Mouse (Mus musculus): ENCODE measurements at regions not wholly inside any gene's neighbourhood (a gene's known extent, or its start where the extent isn't known, plus 50 kb on each side); places are given as distances from the start of the nearest gene placed in this dataset.

DNA sequence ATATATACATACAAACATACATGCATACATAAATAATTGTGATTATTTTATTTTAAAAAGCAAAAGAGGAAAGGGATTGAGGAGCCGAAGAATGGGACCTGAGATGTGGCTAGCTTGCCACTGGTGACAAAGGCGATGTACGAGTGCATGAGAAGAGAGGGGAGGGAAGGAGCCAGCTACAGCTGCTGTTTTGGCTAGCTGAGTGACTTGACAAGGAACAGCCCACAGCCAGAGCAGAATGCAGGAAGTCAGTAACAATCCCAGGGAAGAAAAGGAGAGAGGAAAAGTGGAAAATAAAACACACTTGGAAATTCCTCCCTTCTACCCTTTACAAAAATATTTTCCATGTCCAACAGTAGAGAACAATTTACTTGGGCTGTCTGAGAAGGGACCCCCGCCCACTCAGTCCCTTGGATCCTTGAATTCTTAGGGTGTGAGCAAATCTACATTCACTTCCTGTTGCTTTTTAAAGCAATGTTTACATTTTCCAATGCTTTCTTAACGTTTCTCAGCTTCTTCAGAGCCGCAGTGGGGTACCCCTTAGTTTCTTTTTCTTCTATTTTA, 345.9 kb downstream of the Sox4 start:
- WGBS: 49% methylated on average over 6 of the region's 6 CpGs
- Histone ChIP-seq H3K27ac (ENCODE audit: insufficient read depth, low read length) (no peak overlapping the region), H3K27me3 (ENCODE audit: control insufficient read depth, insufficient read depth, low read length) (no peaks in the 10 kb centered on the region), H3K4me3 (replicated peaks; ENCODE audit: insufficient read depth, low read depth, low read length) (no peak overlapping the region), H3K4me1 (ENCODE audit: control insufficient read depth, insufficient read depth, low read length) (no peaks in the 10 kb centered on the region)
- no peak for TF ChIP-seq POLR2A (IDR thresholded peaks at IDR 0.05; ENCODE audit: borderline replicate concordance, insufficient read depth, low read length)
- TF ChIP-seq CTCF (IDR thresholded peaks at IDR 0.05; ENCODE audit: borderline replicate concordance, insufficient read depth, low read depth, low read length): no peak
- no peak for DNase-seq

DNA sequence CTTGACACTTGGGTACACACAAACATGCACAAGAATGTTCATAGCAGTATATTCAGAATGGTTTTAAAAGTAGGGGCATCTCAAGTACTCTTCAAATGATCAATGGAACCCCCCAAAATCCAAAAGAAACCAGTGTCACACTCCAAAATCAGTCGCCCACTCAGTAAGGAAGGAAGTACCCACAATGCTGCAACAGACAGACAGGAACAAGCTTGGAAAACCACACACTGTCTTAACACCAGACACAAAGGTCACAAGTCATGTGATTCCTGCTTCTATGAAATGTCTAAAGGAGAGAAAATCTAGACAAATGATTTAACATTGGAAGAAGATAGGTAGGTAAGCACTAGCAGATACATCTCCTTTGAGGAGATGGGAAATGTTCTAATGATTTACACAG, 346.9 kb downstream of the Sox4 start:
- no peak overlapping the region for H3K27ac ChIP-seq (ENCODE audit: insufficient read depth, low read length)
- 92% methylated on average over 1 of the region's 1 CpGs for WGBS
- H3K4me1 ChIP-seq (ENCODE audit: control insufficient read depth, insufficient read depth, low read length): no peaks in the 10 kb centered on the region
- DNase-seq: no peak
- no peaks in the 10 kb centered on the region for H3K27me3 ChIP-seq (ENCODE audit: control insufficient read depth, insufficient read depth, low read length)
- no peak overlapping the region for H3K4me3 ChIP-seq (replicated peaks; ENCODE audit: insufficient read depth, low read depth, low read length)
- TF ChIP-seq CTCF (IDR thresholded peaks at IDR 0.05; ENCODE audit: borderline replicate concordance, insufficient read depth, low read depth, low read length): no peak
- TF ChIP-seq POLR2A (IDR thresholded peaks at IDR 0.05; ENCODE audit: borderline replicate concordance, insufficient read depth, low read length): no peak

DNA sequence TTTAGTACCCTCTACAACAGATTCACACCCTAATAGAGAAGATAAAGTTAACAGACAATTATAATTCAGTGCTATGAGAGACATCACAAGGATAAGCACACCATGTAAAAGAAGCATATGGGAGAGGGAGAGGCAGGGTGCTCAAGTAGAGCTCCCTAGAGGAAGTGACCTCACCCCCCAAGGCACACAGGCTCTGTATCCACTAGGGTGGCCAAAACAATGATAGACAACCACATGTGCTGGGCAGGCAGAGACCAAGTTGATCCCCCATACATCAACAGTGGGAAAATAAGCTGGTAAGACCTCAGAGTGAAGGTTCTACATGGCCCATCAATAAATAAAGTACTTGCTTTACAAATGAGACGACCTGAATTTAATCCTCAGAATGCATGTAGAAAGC, 347.7 kb downstream of the Sox4 start:
- TF ChIP-seq POLR2A (IDR thresholded peaks at IDR 0.05; ENCODE audit: borderline replicate concordance, insufficient read depth, low read length): no peak
- 79% methylated on average over 1 of the region's 1 CpGs for WGBS
- no peaks in the 10 kb centered on the region for H3K27me3 ChIP-seq (ENCODE audit: control insufficient read depth, insufficient read depth, low read length)
- H3K27ac ChIP-seq (ENCODE audit: insufficient read depth, low read length): no peak overlapping the region
- no peaks in the 10 kb centered on the region for H3K4me1 ChIP-seq (ENCODE audit: control insufficient read depth, insufficient read depth, low read length)
- H3K4me3 ChIP-seq (replicated peaks; ENCODE audit: insufficient read depth, low read depth, low read length): no peak overlapping the region
- no peak for DNase-seq

DNA sequence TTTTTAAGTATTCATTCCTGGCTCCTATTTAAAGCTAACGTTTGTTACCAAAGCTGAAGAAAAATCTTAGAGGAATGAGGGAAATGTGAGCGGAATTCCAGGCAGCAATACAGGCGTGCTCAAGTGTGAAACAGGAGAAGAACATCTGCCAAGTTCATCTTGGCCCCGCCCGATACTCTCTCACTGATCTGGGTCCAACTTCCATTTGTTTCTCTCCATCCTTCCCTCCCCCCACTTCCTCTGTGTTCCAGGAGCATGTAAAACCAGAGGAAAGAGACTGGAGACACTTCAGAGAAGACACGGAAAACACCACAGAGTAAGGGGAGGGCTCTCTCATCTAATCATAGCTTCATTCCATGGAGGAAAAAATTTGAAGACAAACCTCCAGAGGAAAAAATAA, 346.7 kb downstream of the Gm11361 start:
- no peak overlapping the region for H3K27ac ChIP-seq (ENCODE audit: insufficient read depth, low read length)

DNA sequence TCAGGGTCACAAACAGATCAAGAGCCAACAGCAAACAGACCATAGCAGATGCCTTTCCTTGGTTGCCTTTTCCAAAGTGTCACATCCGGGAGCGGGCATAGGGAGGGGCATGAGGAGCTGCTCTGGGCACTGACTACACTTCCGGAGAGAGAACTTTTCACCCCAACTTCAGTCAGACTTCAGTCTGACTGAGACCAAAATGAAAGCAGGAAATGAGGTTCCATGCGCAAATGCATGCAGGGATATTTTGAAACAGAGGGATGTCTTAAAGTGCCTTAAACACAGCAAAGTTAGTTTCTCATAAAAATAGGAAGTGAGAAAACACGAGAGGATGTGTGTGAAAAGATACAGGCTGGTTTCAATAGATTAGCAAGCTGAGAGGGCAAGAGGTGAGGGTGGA, 343.5 kb downstream of the Gm11361 start:
- no peak overlapping the region for H3K27ac ChIP-seq (ENCODE audit: insufficient read depth, low read length)
- WGBS: 70% methylated on average over 5 of the region's 5 CpGs
- TF ChIP-seq CTCF (IDR thresholded peaks at IDR 0.05; ENCODE audit: borderline replicate concordance, insufficient read depth, low read depth, low read length) (no peak), POLR2A (IDR thresholded peaks at IDR 0.05; ENCODE audit: borderline replicate concordance, insufficient read depth, low read length) (no peak)
- H3K27me3 ChIP-seq (ENCODE audit: control insufficient read depth, insufficient read depth, low read length): no peaks in the 10 kb centered on the region
- no peaks in the 10 kb centered on the region for H3K4me1 ChIP-seq (ENCODE audit: control insufficient read depth, insufficient read depth, low read length)
- H3K4me3 ChIP-seq (replicated peaks; ENCODE audit: insufficient read depth, low read depth, low read length): no peak overlapping the region
- no peak for DNase-seq

More for the DNA sequence above, 346.7 kb downstream of the Gm11361 start:
- Histone ChIP-seq H3K27me3 (ENCODE audit: control insufficient read depth, insufficient read depth, low read length) (no peaks in the 10 kb centered on the region), H3K4me3 (replicated peaks; ENCODE audit: insufficient read depth, low read depth, low read length) (no peak overlapping the region), H3K4me1 (ENCODE audit: control insufficient read depth, insufficient read depth, low read length) (no peaks in the 10 kb centered on the region)
- no peak for TF ChIP-seq CTCF (IDR thresholded peaks at IDR 0.05; ENCODE audit: borderline replicate concordance, insufficient read depth, low read depth, low read length)
- TF ChIP-seq POLR2A (IDR thresholded peaks at IDR 0.05; ENCODE audit: borderline replicate concordance, insufficient read depth, low read length): no peak
- 11% methylated on average over 6 of the region's 6 CpGs for WGBS
- no peak for DNase-seq

DNA sequence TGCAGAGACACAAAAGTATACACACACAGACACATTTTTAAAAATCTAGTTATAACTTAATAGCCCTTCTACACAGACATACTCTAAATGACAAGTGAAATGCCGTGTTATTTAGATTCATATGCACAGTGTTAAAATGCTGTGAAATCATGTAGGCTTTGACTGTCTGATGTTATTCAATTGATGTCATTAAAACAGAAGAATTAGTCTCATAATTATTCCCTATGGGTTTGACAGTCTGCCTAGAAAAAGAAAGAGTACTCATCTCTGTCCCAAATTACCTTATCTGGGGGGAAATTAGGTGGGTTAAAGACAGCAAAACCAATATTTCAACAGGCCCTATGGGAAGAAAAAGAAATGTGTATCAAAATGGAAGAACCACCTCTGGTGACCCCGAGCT, 339.0 kb downstream of the Gm11361 start:
- Histone ChIP-seq H3K27me3 (ENCODE audit: control insufficient read depth, insufficient read depth, low read length) (no peaks in the 10 kb centered on the region), H3K4me3 (replicated peaks; ENCODE audit: insufficient read depth, low read depth, low read length) (no peak overlapping the region), H3K4me1 (ENCODE audit: control insufficient read depth, insufficient read depth, low read length) (no peaks in the 10 kb centered on the region), H3K27ac (ENCODE audit: insufficient read depth, low read length) (no peak overlapping the region)
- WGBS: 94% methylated on average over 2 of the region's 2 CpGs
- DNase-seq: no peak
- TF ChIP-seq CTCF (IDR thresholded peaks at IDR 0.05; ENCODE audit: borderline replicate concordance, insufficient read depth, low read depth, low read length) (no peak), POLR2A (IDR thresholded peaks at IDR 0.05; ENCODE audit: borderline replicate concordance, insufficient read depth, low read length) (no peak)

DNA sequence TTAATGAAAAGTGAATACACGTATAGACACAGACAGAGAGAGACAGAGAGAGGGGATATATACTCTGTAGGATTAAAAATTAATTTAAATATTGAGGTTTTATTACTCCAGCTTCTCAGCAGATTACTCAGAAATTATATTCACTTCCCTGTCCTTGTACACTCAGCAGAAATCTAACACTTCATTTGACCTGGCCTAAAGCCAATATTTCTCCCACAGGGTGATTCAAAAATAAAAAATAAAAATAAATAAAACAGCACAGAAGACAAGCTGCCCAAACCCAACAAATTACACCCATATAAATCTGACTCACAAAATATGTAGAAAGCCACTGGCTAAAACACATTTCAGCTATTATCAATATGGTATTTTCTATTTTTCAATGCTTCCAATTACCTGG, 334.8 kb downstream of the Gm11361 start:
- Histone ChIP-seq H3K4me1 (ENCODE audit: control insufficient read depth, insufficient read depth, low read length) (no peaks in the 10 kb centered on the region), H3K27me3 (ENCODE audit: control insufficient read depth, insufficient read depth, low read length) (no peaks in the 10 kb centered on the region), H3K4me3 (replicated peaks; ENCODE audit: insufficient read depth, low read depth, low read length) (no peak overlapping the region), H3K27ac (ENCODE audit: insufficient read depth, low read length) (no peak overlapping the region)
- DNase-seq: no peak
- 89% methylated on average over 1 of the region's 1 CpGs for WGBS
- TF ChIP-seq CTCF (IDR thresholded peaks at IDR 0.05; ENCODE audit: borderline replicate concordance, insufficient read depth, low read depth, low read length) (no peak), POLR2A (IDR thresholded peaks at IDR 0.05; ENCODE audit: borderline replicate concordance, insufficient read depth, low read length) (no peak)

DNA sequence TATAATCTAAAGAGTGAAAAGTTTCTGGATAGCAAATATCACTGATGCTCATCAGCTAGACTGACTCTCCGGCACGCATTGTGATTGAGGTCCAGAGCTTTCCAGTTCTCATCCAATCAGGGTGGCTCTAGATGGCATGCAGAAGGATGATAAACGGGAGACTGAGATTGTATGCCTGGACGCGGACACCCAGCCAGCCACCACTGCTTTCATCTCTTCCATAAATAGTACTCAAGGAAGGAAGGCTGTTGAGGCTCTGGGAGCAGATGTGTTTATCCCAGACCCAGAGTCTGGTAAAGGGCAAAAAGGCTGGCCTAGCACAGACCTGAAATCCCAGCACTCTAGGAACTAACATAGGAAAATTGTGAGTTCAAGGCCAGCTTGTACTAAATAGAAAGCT, 330.6 kb downstream of the Gm11361 start:
- DNase-seq: no peak
- no peak overlapping the region for H3K27ac ChIP-seq (ENCODE audit: insufficient read depth, low read length)
- H3K4me1 ChIP-seq (ENCODE audit: control insufficient read depth, insufficient read depth, low read length): peaks cover 8% of the 10 kb centered on the region; the same call in 1 of the 2 replicates
- no peak overlapping the region for H3K4me3 ChIP-seq (replicated peaks; ENCODE audit: insufficient read depth, low read depth, low read length)
- TF ChIP-seq POLR2A (IDR thresholded peaks at IDR 0.05; ENCODE audit: borderline replicate concordance, insufficient read depth, low read length) (no peak), CTCF (IDR thresholded peaks at IDR 0.05; ENCODE audit: borderline replicate concordance, insufficient read depth, low read depth, low read length) (no peak)
- H3K27me3 ChIP-seq (ENCODE audit: control insufficient read depth, insufficient read depth, low read length): no peaks in the 10 kb centered on the region
- WGBS: 97% methylated on average over 5 of the region's 5 CpGs
